Mouse (Mus musculus) T-helper 17 cell (primary cell): ENCODE results near the gene Gm21776.
"Not testable (repeated sequence)": the region's sequence is repeated elsewhere in the genome, so short reads cannot be mapped to it uniquely, and the experiment has no call there.

Experiments
- in situ Hi-C, 2 experiments: fragments of 300-600 bp; cut with MboI, MseI; formaldehyde crosslinking; loops; 1 replicate in 1 of 2; 2 replicates in 1 of 2; pipeline ENCODE4 v1.15.1; 2025; ENCODE audit warnings: high pct_unique_total_duplicates in 2 of 2

Gm21776 gene

DNA sequence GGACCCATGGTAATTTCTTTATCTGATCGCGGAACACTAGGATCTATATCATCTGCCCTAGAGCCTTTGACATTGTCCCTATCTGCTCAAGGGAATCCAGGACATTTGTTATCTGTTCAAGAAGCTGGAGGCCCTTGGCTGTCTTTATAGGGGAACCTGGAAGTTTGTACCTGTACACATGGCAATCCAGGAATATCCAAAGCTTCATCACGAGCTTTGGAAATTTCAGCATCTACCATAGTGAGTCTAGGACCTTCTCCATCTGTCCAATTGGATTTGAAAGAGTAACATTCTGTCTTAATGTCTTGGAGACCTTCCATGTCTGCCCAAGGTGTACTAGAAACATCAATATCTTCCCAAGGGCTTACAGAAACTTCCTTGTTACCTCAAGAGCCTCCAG lies at the start of gene Gm21776:
Gene Gm21776, plus strand, starts transcription at position 301 of the 400 bp plus-strand sequence.
- in situ Hi-C loops, result not testable (repeated sequence)
